Mouse (Mus musculus) CH12.LX (cell line): Measurements from ENCODE around the gene Sbds. TPM values are rescaled to one million over a fixed set of nuclear protein-coding genes. Genes with fewer than 3 reads are reported as not detected.

Experiments used
- DNase-seq: peaks from one replicate; pipeline ENCODE4 v3.0.0-alpha.2; 2013; ENCODE audit errors: extremely low read depth
- H3K27ac ChIP-seq: 2 replicates; pipeline ENCODE4 v1.5.1; 2012; ENCODE audit warnings: low read depth, mild to moderate bottlenecking, control low read depth, moderate library complexity; ENCODE audit not compliant: insufficient read depth
- H3K27me3 ChIP-seq: replicated peaks from 2 replicates; pipeline ENCODE3; 2012; ENCODE audit warnings: inconsistent platforms
- H3K36me3 ChIP-seq, 2 experiments: replicated peaks in 1 of 2; 2 replicates each; pipeline versions ENCODE3 to v1.6.1; 2012; ENCODE audit warnings: inconsistent platforms in 1 of 2, low read length in 1 of 2, mild to moderate bottlenecking in 1 of 2, mixed read lengths in 1 of 2, moderate library complexity in 1 of 2; ENCODE audit not compliant: control insufficient read depth in 1 of 2, insufficient read depth in 1 of 2
- H3K4me1 ChIP-seq, 2 experiments: 2 replicates each; pipeline ENCODE4 v1.6.1; 2012; ENCODE audit warnings: inconsistent platforms in 1 of 2, moderate library complexity in 1 of 2; ENCODE audit not compliant: insufficient read depth in 2 of 2, control insufficient read depth in 1 of 2
- H3K4me2 ChIP-seq: 2 replicates; pipeline ENCODE4 v1.6.1; 2012; ENCODE audit warnings: low read depth, mild to moderate bottlenecking, control low read depth; ENCODE audit not compliant: poor library complexity, insufficient read depth, severe bottlenecking
- H3K4me3 ChIP-seq, 3 experiments: fragments of 150-350 bp in 1 of 3; sonication (generic) in 1 of 3; replicated peaks in 1 of 3; 2 replicates each; pipeline versions ENCODE3 to v1.5.1; 2011 to 2012; ENCODE audit warnings: low read depth in 2 of 3, low read length in 2 of 3, mild to moderate bottlenecking in 2 of 3, moderate library complexity in 2 of 3, control low read depth in 1 of 3, improper control_type of control experiment in 1 of 3, inconsistent platforms in 1 of 3, mixed read lengths in 1 of 3; ENCODE audit not compliant: poor library complexity in 1 of 3
- H3K79me2 ChIP-seq: replicated peaks from 2 replicates; pipeline ENCODE4 v1.6.1; 2012; ENCODE audit warnings: mild to moderate bottlenecking, moderate library complexity; ENCODE audit not compliant: control insufficient read depth, poor library complexity, insufficient read depth, severe bottlenecking; ENCODE audit errors: extremely low read depth
- H3K9ac ChIP-seq: 2 replicates; pipeline ENCODE4 v1.6.1; 2012; ENCODE audit warnings: low read depth, mild to moderate bottlenecking, control low read depth, moderate library complexity; ENCODE audit not compliant: insufficient read depth
- H3K9me3 ChIP-seq: replicated peaks from 2 replicates; pipeline ENCODE3; 2012; ENCODE audit warnings: low read length, inconsistent platforms, mixed read lengths
- CHD1 ChIP-seq: IDR thresholded peaks from 2 replicates; pipeline ENCODE4 v1.6.1; 2012; ENCODE audit warnings: low read depth, low read length, improper control_type of control experiment, inconsistent platforms
- CTCF ChIP-seq, 2 experiments: IDR thresholded peaks in 1 of 2; conservative IDR thresholded peaks in 1 of 2; 2 replicates each; pipeline ENCODE4 v1.5.1; 2011 to 2012; ENCODE audit warnings: low read depth in 2 of 2, low read length in 2 of 2, improper control_type of control experiment in 1 of 2, inconsistent platforms in 1 of 2, mild to moderate bottlenecking in 1 of 2, moderate library complexity in 1 of 2
- E2F4 ChIP-seq: IDR thresholded peaks from 2 replicates; pipeline ENCODE4 v1.6.1; 2011; ENCODE audit warnings: low read depth, low read length, improper control_type of control experiment; ENCODE audit not compliant: insufficient replicate concordance
- ELF1 ChIP-seq: IDR thresholded peaks from 2 replicates; pipeline ENCODE4 v1.6.1; 2014; ENCODE audit warnings: low read depth, mild to moderate bottlenecking, inconsistent platforms, low read length, improper control_type of control experiment
- EP300 ChIP-seq: IDR thresholded peaks from 2 replicates; pipeline ENCODE4 v1.6.1; 2011; ENCODE audit warnings: low read length, improper control_type of control experiment
- ETS1 ChIP-seq: conservative IDR thresholded peaks from 2 replicates; pipeline ENCODE4 v1.6.1; 2012; ENCODE audit warnings: low read depth, mild to moderate bottlenecking, inconsistent platforms, low read length, improper control_type of control experiment, moderate library complexity
- GABPA ChIP-seq: IDR thresholded peaks from 2 replicates; pipeline ENCODE4 v1.6.1; 2012; ENCODE audit warnings: low read depth, low read length, improper control_type of control experiment, inconsistent platforms; ENCODE audit not compliant: insufficient replicate concordance
- IRF4 ChIP-seq: IDR thresholded peaks from 2 replicates; pipeline ENCODE4 v1.6.1; 2014; ENCODE audit warnings: low read depth, mild to moderate bottlenecking, inconsistent platforms, low read length, improper control_type of control experiment
- JUN ChIP-seq: IDR thresholded peaks from 2 replicates; pipeline ENCODE4 v1.6.1; 2011; ENCODE audit warnings: low read depth, mild to moderate bottlenecking, low read length, improper control_type of control experiment, moderate library complexity; ENCODE audit not compliant: insufficient read depth
- JUND ChIP-seq: conservative IDR thresholded peaks from 2 replicates; pipeline ENCODE4 v1.6.1; 2011; ENCODE audit warnings: low read depth, low read length, improper control_type of control experiment
- KAT2A ChIP-seq: IDR thresholded peaks from 2 replicates; pipeline ENCODE4 v1.6.1; 2012; ENCODE audit warnings: low read length, improper control_type of control experiment, inconsistent platforms; ENCODE audit not compliant: insufficient replicate concordance
- MAFK ChIP-seq: IDR thresholded peaks from 2 replicates; pipeline ENCODE4 v1.6.1; 2011; ENCODE audit warnings: low read length, improper control_type of control experiment; ENCODE audit not compliant: insufficient replicate concordance
- MAZ ChIP-seq: IDR thresholded peaks from 2 replicates; pipeline ENCODE4 v1.6.1; 2012; ENCODE audit warnings: low read depth, mild to moderate bottlenecking, inconsistent platforms, low read length, improper control_type of control experiment, moderate library complexity
- MXI1 ChIP-seq: IDR thresholded peaks from 2 replicates; pipeline ENCODE4 v1.6.1; 2011; ENCODE audit warnings: mild to moderate bottlenecking, low read depth, low read length, improper control_type of control experiment
- MYC ChIP-seq: IDR thresholded peaks from 2 replicates; pipeline ENCODE4 v1.6.1; 2011; ENCODE audit warnings: low read depth, mild to moderate bottlenecking, improper control_type of control experiment, low read length
- NELFE ChIP-seq: IDR thresholded peaks from 2 replicates; pipeline ENCODE4 v1.6.1; 2011; ENCODE audit warnings: low read depth, low read length, improper control_type of control experiment
- NRF1 ChIP-seq: IDR thresholded peaks from 2 replicates; pipeline ENCODE4 v1.6.1; 2014; ENCODE audit warnings: low read depth, mild to moderate bottlenecking, inconsistent platforms, low read length, improper control_type of control experiment, moderate library complexity
- POLR2AphosphoS2 ChIP-seq: IDR thresholded peaks from 2 replicates; pipeline ENCODE4 v1.6.1; 2011; ENCODE audit warnings: low read depth, low read length, improper control_type of control experiment
- SIN3A ChIP-seq: IDR thresholded peaks from 2 replicates; pipeline ENCODE4 v1.6.1; 2012; ENCODE audit warnings: low read length, improper control_type of control experiment, inconsistent platforms
- TCF12 ChIP-seq: IDR thresholded peaks from 2 replicates; pipeline ENCODE4 v1.6.1; 2014; ENCODE audit warnings: low read depth, mild to moderate bottlenecking, inconsistent platforms, low read length, improper control_type of control experiment
- ZC3H11A ChIP-seq: IDR thresholded peaks from 2 replicates; pipeline ENCODE4 v1.6.1; 2012; ENCODE audit warnings: low read depth, mild to moderate bottlenecking, inconsistent platforms, low read length, improper control_type of control experiment
- ZMIZ1 ChIP-seq: IDR thresholded peaks from 2 replicates; pipeline ENCODE4 v1.6.1; 2012; ENCODE audit warnings: low read depth, mild to moderate bottlenecking, inconsistent platforms, low read length, improper control_type of control experiment
- ZNF384 ChIP-seq: IDR thresholded peaks from 2 replicates; pipeline ENCODE4 v1.6.1; 2012; ENCODE audit warnings: low read depth, low read length, improper control_type of control experiment, inconsistent platforms
- dilution Hi-C: fragments of 300-500 bp; cut with MboI; formaldehyde crosslinking; loops from 2 replicates; pipeline ENCODE4 v1.14.3; 2020; ENCODE audit warnings: low sequenced_read_pairs; ENCODE audit not compliant: extremely low pct_unique_long_range_greater_than_20kb, extremely low pct_ligation_motif_present
- in situ Hi-C: fragments of 300-500 bp; cut with MboI; formaldehyde crosslinking; loops from 3 replicates; pipeline ENCODE4 v1.14.3; 2019; ENCODE audit warnings: low sequenced_read_pairs, low pct_ligation_motif_present, low pct_unique_long_range_greater_than_20kb, mixed read lengths
- polyA plus RNA-seq: library from polyadenylated mRNA; unstranded; fragments of >175 nt; gene quantifications from 2 replicates; pipeline ENCODE4 v1.2.1, GENCODE M21; 2012; ENCODE audit warnings: low read depth; ENCODE audit not compliant: insufficient read length
- total RNA-seq, 2 experiments: library from RNA; depleted of rRNA; stranded (reverse); fragments of 300-350 nt in 1 of 2; fragments of >200 nt in 1 of 2; gene quantifications; 2 replicates each; pipeline ENCODE4 v1.2.3; 2012 to 2014

Gene Sbds
- total and polyA plus RNA-seq, 3 experiments, result 37.0 to 81.2 (median 43.9) TPM

- no peak overlapping the region for H3K4me3 ChIP-seq
- in situ Hi-C loops, result no loop called here
- peaks cover 0 to 10% of the 10 kb centered on the region in 2 experiments; a peak in 1 of 4 replicates for H3K4me1 ChIP-seq
- H3K4me2 ChIP-seq, result no peak overlapping the region
- H3K36me3 ChIP-seq, result peaks cover 84 to 96% of the 10 kb centered on the region in 2 experiments
- no peaks in the 10 kb centered on the region for H3K27me3 ChIP-seq
- TF ChIP-seq TCF12 (no peak), ZC3H11A (no peak), JUN (no peak), ELF1 (no peak), EP300 (no peak), MYC (no peak), MXI1 (no peak), JUND (no peak), NELFE (no peak), POLR2AphosphoS2 (no peak), IRF4 (no peak), KAT2A (no peak), MAFK (no peak)
- TF ChIP-seq, all 38 proteins: peak for 0
- DNase-seq, result no peak
- H3K27ac ChIP-seq, result no peak overlapping the region
- no peak overlapping the region for H3K9ac ChIP-seq
- no peaks in the 10 kb centered on the region for H3K9me3 ChIP-seq
- peaks cover 6% of the 10 kb centered on the region; the same call in 1 of the 2 replicates for H3K79me2 ChIP-seq
- dilution Hi-C loops, result no loop called here
Measured at GRCm38 (mm10) chr5:130247823-130248222, 7.5 kb downstream of the Sbds start.

GRCm38 (mm10) chr5:130241426-130241825 is 13.9 kb downstream of the Sbds start:
- no peak for DNase-seq
- Histone ChIP-seq H3K4me3 (no peak overlapping the region), H3K79me2 (no peaks in the 10 kb centered on the region; the same call in none of the 2 replicates), H3K9me3 (no peaks in the 10 kb centered on the region), H3K27ac (no peak overlapping the region), H3K4me1 (no peaks in the 10 kb centered on the region), H3K9ac (no peak overlapping the region), H3K36me3 (peaks cover 83 to 95% of the 10 kb centered on the region in 2 experiments), H3K4me2 (no peak overlapping the region), H3K27me3 (no peaks in the 10 kb centered on the region)
- dilution Hi-C loops, result no loop called here
- TF ChIP-seq E2F4 (no peak), SIN3A (no peak), CHD1 (no peak), MAZ (no peak), NRF1 (no peak), EP300 (no peak), POLR2AphosphoS2 (no peak), KAT2A (no peak), CTCF (conservative IDR thresholded peaks at IDR 0.05 in 1 of 2, IDR thresholded peaks at IDR 0.05 in 1 of 2; ENCODE audit: low read depth in 2 of 2, low read length in 2 of 2) (no peak), ZMIZ1 (no peak), TCF12 (no peak), ZNF384 (no peak), MAFK (no peak), IRF4 (no peak), ETS1 (no peak), GABPA (no peak)
- in situ Hi-C loops, result no loop called here
